Mouse (Mus musculus) forebrain, embryonic 16.5 days (tissue): ENCODE measurements at regions not wholly inside any gene's neighbourhood (a gene's known extent, or its start where the extent isn't known, plus 50 kb on each side); places are given as distances from the start of the nearest gene placed in this dataset.

Source experiments
- ATAC-seq: fragments of 200-750 bp; cut with Nextera tagmentation; 2 replicates; pipeline ENCODE4 v1.8.0; 2017; ENCODE audit warnings: mild to moderate bottlenecking, moderate library complexity
- H3K27ac ChIP-seq: fragments of 300-500 bp; sonication (generic); 2 replicates; pipeline ENCODE4 v1.5.1; 2014; ENCODE audit warnings: low read length, control low read depth
- H3K27me3 ChIP-seq: fragments of 300-500 bp; sonication (generic); replicated peaks from 2 replicates; pipeline ENCODE4 v1.6.1; 2014; ENCODE audit warnings: low read length; ENCODE audit not compliant: control insufficient read depth, insufficient read depth
- H3K36me3 ChIP-seq: fragments of 300-500 bp; sonication (generic); 2 replicates; pipeline ENCODE4 v1.6.1; 2014; ENCODE audit not compliant: control insufficient read depth, insufficient read depth
- H3K4me1 ChIP-seq: fragments of 300-500 bp; sonication (generic); replicated peaks from 2 replicates; pipeline ENCODE4 v1.6.1; 2014; ENCODE audit warnings: low read length; ENCODE audit not compliant: control insufficient read depth, insufficient read depth
- H3K4me2 ChIP-seq: fragments of 300-500 bp; sonication (generic); 2 replicates; pipeline ENCODE4 v1.6.1; 2014; ENCODE audit warnings: mild to moderate bottlenecking, low read length, control low read depth
- H3K4me3 ChIP-seq: fragments of 300-500 bp; sonication (generic); replicated peaks from 2 replicates; pipeline ENCODE4 v1.5.1; 2014; ENCODE audit warnings: mild to moderate bottlenecking, low read length, control low read depth
- H3K9ac ChIP-seq: fragments of 300-500 bp; sonication (generic); replicated peaks from 2 replicates; pipeline ENCODE4 v1.6.1; 2014; ENCODE audit warnings: low read depth, low read length, control low read depth
- H3K9me3 ChIP-seq: fragments of 300-500 bp; sonication (generic); 2 replicates; pipeline ENCODE4 v1.6.1; 2016; ENCODE audit warnings: low read length; ENCODE audit not compliant: control insufficient read depth
- WGBS: fragments of 180-500 bp; shearing (Covaris S2); extraction: QIAGEN DNeasy Blood & Tissue Kit; methylation state at CpG from one replicate; pipeline ENCODE4 v1.1.7; 2014; 5-methylcytosine and 5-hydroxymethylcytosine counted together

DNA sequence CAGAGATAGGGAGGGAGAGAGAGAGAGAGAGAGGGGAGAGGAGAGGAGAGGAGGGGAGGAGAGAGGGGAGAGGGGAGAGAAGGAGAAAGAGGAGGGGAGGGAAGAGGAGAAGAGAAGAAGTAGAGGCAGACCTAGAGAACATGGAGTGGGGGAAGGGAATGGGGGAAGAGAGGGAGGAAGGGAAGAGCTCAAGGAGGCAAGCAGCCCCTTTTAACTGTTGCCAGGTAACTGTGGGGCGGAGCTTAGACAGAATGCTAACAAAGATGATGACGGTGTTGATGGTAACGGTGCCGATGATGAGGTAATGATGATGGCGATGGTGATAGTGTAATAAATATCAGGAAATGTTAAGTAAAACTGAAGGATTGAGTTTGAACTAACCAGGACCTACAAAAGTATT is 90.7 kb downstream of the Barhl2 start:
- no peak for ATAC-seq
- H3K27me3 ChIP-seq = no peaks in the 10 kb centered on the region
- 65% methylated on average over 5 of the region's 5 CpGs for WGBS
- H3K27ac ChIP-seq = no peak overlapping the region
- peaks cover 4% of the 10 kb centered on the region for H3K4me1 ChIP-seq
- no peak overlapping the region for H3K4me3 ChIP-seq
- no peak overlapping the region for H3K4me2 ChIP-seq
- H3K9me3 ChIP-seq = no peaks in the 10 kb centered on the region
- H3K9ac ChIP-seq = no peak overlapping the region
- no peaks in the 10 kb centered on the region for H3K36me3 ChIP-seq

DNA sequence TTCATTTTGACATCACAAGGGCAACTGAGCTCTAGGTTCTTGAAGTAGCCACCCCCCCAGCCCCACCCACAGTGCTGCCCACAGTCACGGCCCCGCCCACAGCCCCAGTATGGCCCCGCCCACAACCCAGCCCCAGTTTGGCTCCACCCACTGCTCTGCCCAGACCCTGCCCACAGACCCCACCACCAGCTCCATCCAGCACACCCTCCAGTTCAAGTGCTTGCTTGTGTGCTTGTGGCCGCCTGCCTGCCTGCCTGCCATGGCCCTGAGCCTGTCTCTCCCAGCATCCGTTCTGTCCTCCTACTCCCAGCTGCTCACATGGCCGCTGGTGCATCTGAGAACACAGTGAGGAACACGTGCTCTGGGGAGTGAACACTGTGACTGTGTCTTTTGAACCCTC is 92.0 kb downstream of the Barhl2 start:
- no peak for ATAC-seq
- 78% methylated on average over 7 of the region's 7 CpGs for WGBS
- H3K27me3 ChIP-seq = no peaks in the 10 kb centered on the region
- no peaks in the 10 kb centered on the region for H3K36me3 ChIP-seq
- H3K27ac ChIP-seq = no peak overlapping the region
- H3K4me3 ChIP-seq = no peak overlapping the region
- no peaks in the 10 kb centered on the region; the same call in 1 of the 2 replicates for H3K9me3 ChIP-seq
- H3K4me1 ChIP-seq = peaks cover 4% of the 10 kb centered on the region
- H3K4me2 ChIP-seq = no peak overlapping the region
- H3K9ac ChIP-seq = no peak overlapping the region

DNA sequence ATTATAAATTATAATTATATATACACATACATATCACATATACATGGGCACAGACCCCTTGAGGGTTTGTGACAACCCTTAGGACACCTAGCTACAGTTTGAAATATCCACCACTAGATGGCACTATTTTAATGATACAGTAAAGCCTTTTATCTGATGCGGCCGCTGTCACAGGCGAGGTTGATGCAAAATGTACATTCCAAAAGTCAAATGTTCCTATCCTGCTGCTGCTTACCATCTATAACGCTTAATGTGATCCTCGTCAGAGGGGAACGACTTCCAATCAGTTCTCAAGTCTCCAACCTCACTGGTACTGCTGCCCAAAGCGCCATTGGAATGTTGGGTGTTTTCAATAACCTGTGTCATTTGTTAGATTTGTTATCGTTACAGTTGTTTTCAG is 92.9 kb downstream of the Barhl2 start:
- Histone ChIP-seq H3K9me3 (no peaks in the 10 kb centered on the region; the same call in none of the 2 replicates), H3K9ac (no peak overlapping the region), H3K4me3 (no peak overlapping the region), H3K36me3 (no peaks in the 10 kb centered on the region), H3K4me2 (no peak overlapping the region), H3K4me1 (peaks cover 4% of the 10 kb centered on the region), H3K27me3 (no peaks in the 10 kb centered on the region), H3K27ac (no peak overlapping the region)
- ATAC-seq = no peak
- WGBS = 43% methylated on average over 8 of the region's 8 CpGs

DNA sequence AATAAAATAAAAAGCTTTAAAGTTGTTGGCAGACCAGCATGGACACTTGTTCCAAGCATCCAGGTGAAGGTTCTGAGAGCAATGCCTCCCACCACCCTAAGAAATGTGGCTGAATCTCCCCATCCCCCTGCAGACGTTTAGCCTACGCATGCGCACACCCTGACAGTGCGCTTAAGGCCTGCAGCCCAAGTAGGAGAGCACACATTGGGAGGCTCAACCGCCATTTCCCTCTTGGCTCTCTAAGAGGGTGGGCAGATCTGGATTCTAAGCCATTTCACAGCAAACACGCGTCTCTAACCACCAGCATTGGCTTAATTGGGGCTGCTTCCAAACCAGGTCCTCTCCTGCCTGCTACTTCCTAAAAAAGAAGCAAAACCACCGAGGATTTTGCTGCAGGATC is 106.6 kb downstream of the Barhl2 start:
- peaks cover 8% of the 10 kb centered on the region for H3K27me3 ChIP-seq
- no peak for ATAC-seq
- H3K4me3 ChIP-seq = no peak overlapping the region
- H3K4me1 ChIP-seq = 0 out of 2 replicates have a peak, but pooled peaks cover 2% of the 10 kb centered on the region
- H3K36me3 ChIP-seq = no peaks in the 10 kb centered on the region
- no peak overlapping the region for H3K9ac ChIP-seq
- H3K9me3 ChIP-seq = no peaks in the 10 kb centered on the region
- no peak overlapping the region for H3K4me2 ChIP-seq
- no peak overlapping the region for H3K27ac ChIP-seq
- 77% methylated on average over 8 of the region's 8 CpGs for WGBS

DNA sequence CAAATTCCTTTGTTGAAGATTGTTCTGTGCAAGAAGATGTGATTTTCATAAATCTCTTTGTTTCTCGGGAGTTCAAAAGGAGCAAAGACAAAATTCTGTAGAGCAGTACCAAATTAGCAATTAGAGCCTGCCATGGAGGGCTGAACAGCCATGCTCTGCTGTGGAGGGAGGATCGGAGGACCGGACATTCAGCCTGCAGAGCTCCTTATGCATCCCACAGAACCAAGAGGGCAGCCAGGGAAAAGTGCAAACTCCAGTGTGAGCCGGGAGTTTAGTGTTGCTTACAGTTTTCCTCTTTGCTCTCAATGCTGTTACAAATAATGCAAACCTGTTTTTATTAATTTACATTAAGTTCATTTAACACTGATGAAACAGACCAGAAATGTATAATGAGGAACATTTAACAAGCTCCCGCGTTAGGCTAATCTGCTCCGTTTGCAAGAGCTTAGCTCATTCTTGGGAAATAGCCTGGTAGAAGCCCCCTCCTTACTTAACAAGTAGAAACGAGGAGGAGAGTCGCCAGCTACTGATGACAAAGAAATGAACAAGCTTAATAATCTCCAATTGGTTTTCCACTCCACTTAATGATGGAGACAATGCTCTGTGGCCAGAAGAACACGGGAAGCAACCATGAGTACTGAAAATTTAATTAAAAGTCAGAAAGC is 108.0 kb downstream of the Barhl2 start:
- ATAC-seq = no peak
- Histone ChIP-seq H3K9ac (no peak overlapping the region), H3K9me3 (no peaks in the 10 kb centered on the region), H3K27me3 (peaks cover 8% of the 10 kb centered on the region), H3K27ac (no peak overlapping the region), H3K36me3 (no peaks in the 10 kb centered on the region), H3K4me1 (0 out of 2 replicates have a peak, but pooled peaks cover 2% of the 10 kb centered on the region), H3K4me2 (no peak overlapping the region), H3K4me3 (no peak overlapping the region)
- WGBS = 4% methylated on average over 10 of the region's 10 CpGs

DNA sequence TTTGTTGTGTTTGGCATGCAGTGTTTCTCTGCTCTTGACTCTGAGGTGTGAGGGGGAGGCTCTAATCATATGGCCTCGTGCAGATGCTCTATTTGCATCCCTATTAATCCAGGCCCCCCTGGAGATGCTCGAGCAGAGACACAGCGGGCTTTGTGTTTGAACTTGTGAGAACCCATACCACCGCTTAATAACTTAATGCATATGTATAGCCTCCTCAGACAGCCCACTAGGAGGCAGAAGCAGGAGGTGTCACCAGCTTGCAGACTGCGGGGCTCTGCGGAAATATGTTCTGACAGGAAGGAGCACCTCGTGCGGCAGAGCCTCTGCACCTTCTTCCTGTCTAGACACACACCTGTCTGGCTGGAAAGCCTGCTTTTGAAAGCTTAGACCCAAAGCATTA is 113.7 kb downstream of the Barhl2 start:
- no peaks in the 10 kb centered on the region for H3K9me3 ChIP-seq
- no peak for ATAC-seq
- peaks cover 15% of the 10 kb centered on the region for H3K27me3 ChIP-seq
- H3K27ac ChIP-seq = no peak overlapping the region
- H3K4me2 ChIP-seq = no peak overlapping the region
- no peaks in the 10 kb centered on the region for H3K36me3 ChIP-seq
- no peak overlapping the region for H3K4me3 ChIP-seq
- H3K9ac ChIP-seq = no peak overlapping the region
- WGBS = 12% methylated on average over 8 of the region's 8 CpGs
- peaks cover 3% of the 10 kb centered on the region for H3K4me1 ChIP-seq

DNA sequence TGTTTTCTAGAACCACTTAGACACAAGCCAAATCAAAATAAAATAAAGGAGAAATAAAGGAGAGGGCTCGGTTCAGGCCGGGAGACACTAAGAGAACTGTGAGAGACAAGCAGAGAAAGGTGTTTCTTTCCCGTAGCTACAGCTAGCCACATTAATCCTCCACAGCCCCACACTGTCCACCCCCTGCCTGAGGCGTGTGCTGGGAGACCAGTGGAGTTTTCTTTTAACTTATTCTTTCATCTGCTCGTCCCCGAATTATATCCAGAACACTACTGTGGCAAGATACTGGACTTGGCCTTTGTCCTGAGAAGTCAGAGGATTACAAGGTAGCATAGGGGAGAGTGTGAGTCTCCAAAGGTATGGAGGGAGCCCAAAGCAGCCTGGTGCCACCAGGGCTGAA is 114.4 kb downstream of the Barhl2 start:
- Histone ChIP-seq H3K4me3 (no peak overlapping the region), H3K9me3 (no peaks in the 10 kb centered on the region), H3K9ac (no peak overlapping the region), H3K4me1 (peaks cover 3% of the 10 kb centered on the region), H3K36me3 (no peaks in the 10 kb centered on the region), H3K4me2 (no peak overlapping the region), H3K27me3 (peaks cover 12% of the 10 kb centered on the region), H3K27ac (no peak overlapping the region)
- no peak for ATAC-seq
- WGBS = 34% methylated on average over 6 of the region's 6 CpGs

DNA sequence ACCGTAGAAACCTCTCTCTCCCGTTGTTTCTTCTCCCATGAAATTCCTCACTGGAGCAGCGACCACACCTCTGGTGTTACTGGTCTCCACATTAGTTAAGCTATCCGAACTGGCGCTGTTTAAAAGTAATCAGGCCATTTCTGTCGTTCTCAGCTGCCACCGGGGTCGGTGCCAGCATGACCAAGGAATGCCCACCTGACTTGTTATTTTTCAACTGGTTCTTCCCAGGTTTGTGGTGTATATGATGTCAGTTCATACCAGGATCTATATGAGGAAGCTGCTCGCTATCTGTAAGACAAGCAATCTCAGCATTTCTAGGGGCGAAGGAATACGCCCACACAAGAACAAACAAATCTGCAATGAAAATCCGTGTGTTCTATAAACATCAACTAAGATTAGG is 116.6 kb downstream of the Barhl2 start:
- no peak for ATAC-seq
- H3K9ac ChIP-seq = no peak overlapping the region
- peaks cover 12% of the 10 kb centered on the region for H3K27me3 ChIP-seq
- no peak overlapping the region for H3K4me2 ChIP-seq
- peaks cover 3% of the 10 kb centered on the region for H3K4me1 ChIP-seq
- no peak overlapping the region for H3K27ac ChIP-seq
- H3K9me3 ChIP-seq = no peaks in the 10 kb centered on the region
- H3K4me3 ChIP-seq = no peak overlapping the region
- no peaks in the 10 kb centered on the region for H3K36me3 ChIP-seq
- 80% methylated on average over 12 of the region's 12 CpGs for WGBS

DNA sequence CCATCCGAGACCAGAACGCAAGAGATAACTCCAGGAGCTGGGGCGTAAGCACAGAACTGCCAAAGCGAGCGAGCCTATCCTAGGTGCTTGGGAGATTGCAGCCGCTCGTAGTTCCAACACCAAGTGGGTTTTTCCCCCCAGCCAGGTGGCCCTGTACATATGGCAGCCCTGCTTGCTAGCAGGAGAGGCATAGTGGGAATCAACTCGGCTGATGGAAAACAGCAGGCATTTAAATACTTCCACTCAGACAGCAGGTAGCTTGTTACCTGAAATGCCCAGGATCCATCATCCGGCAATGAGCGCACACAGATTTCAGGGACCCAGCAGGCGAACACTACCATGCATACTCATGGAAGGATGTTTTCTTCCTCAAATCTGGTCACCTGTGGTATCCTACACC is 122.3 kb downstream of the Barhl2 start:
- H3K4me2 ChIP-seq = no peak overlapping the region
- WGBS = 90% methylated on average over 11 of the region's 11 CpGs
- no peaks in the 10 kb centered on the region for H3K4me1 ChIP-seq
- H3K27ac ChIP-seq = no peak overlapping the region
- H3K9ac ChIP-seq = no peak overlapping the region
- no peaks in the 10 kb centered on the region for H3K9me3 ChIP-seq
- no peaks in the 10 kb centered on the region for H3K36me3 ChIP-seq
- peaks cover 6% of the 10 kb centered on the region; the same call in 1 of the 2 replicates for H3K27me3 ChIP-seq
- H3K4me3 ChIP-seq = no peak overlapping the region
- no peak for ATAC-seq
